Mouse (Mus musculus) heart, adult 2 months (tissue): Measurements from ENCODE around the gene Trim44. TPM values are rescaled to one million over a fixed set of nuclear protein-coding genes. Genes with fewer than 3 reads are reported as not detected.

Experiments
- DNase-seq, 2 experiments: peaks; one replicate each; pipeline ENCODE4 v3.0.0; 2021
- H3K27ac ChIP-seq: fragments of 200-600 bp; 2 replicates; pipeline ENCODE4 v1.8.1; 2022
- H3K27me3 ChIP-seq: fragments of 200-500 bp; 2 replicates; pipeline ENCODE4 v1.6.1; 2012; ENCODE audit warnings: mild to moderate bottlenecking, low read length, inconsistent platforms, mixed read lengths; ENCODE audit not compliant: control insufficient read depth, insufficient read depth
- H3K36me3 ChIP-seq: fragments of 200-500 bp; 2 replicates; pipeline ENCODE4 v1.6.1; 2012; ENCODE audit warnings: low read length, inconsistent platforms; ENCODE audit not compliant: control insufficient read depth, insufficient read depth
- H3K4me1 ChIP-seq: fragments of 200-500 bp; 2 replicates; pipeline ENCODE4 v1.6.1; 2011; ENCODE audit warnings: low read length; ENCODE audit not compliant: control insufficient read depth, insufficient read depth
- H3K4me3 ChIP-seq: fragments of 200-600 bp; 2 replicates; pipeline ENCODE4 v1.8.1; 2022
- H3K79me2 ChIP-seq: fragments of 200-500 bp; replicated peaks from 2 replicates; pipeline ENCODE4 v1.6.1; 2012; ENCODE audit warnings: mild to moderate bottlenecking, inconsistent platforms, low read length, moderate library complexity, mixed read lengths; ENCODE audit not compliant: control insufficient read depth, insufficient read depth
- H3K9ac ChIP-seq: fragments of 200-500 bp; 2 replicates; pipeline ENCODE4 v1.6.1; 2012; ENCODE audit warnings: low read depth, mild to moderate bottlenecking, control low read depth, inconsistent platforms, low read length, mixed read lengths
- CTCF ChIP-seq: fragments of 200-600 bp; IDR thresholded peaks from 2 replicates; pipeline ENCODE4 v1.8.1; 2022; ENCODE audit warnings: antibody characterized with exemption, mild to moderate bottlenecking, moderate library complexity
- EP300 ChIP-seq: fragments of 200-500 bp; IDR thresholded peaks from 2 replicates; pipeline ENCODE4 v1.6.1; 2011; ENCODE audit warnings: low read depth, low read length, control low read depth; ENCODE audit not compliant: insufficient read depth
- POLR2A ChIP-seq: fragments of 200-500 bp; IDR thresholded peaks from 2 replicates; pipeline ENCODE4 v1.6.1; 2011; ENCODE audit warnings: mild to moderate bottlenecking, low read depth, low read length, control low read depth; ENCODE audit not compliant: insufficient read depth
- WGBS: fragments of 180-500 bp; shearing (Covaris S2); methylation state at CpG from one replicate; pipeline ENCODE4 v1.1.7; 2018; 5-methylcytosine and 5-hydroxymethylcytosine counted together
- intact Hi-C: fragments of 180-260 bp; cut with DNase I; formaldehyde crosslinking; loops from one replicate; pipeline ENCODE4 v1.15.1; 2025
- polyA plus RNA-seq: library from polyadenylated mRNA; depleted of rRNA; stranded (reverse); fragments of >200 nt; gene quantifications from 2 replicates; pipeline ENCODE4 v1.2.3, GENCODE M21; 2012
- total RNA-seq, 2 experiments: library from RNA; stranded (reverse); gene quantifications; 2 replicates each; pipeline ENCODE4 v1.2.3; 2021

The Trim44 gene
- total and polyA plus RNA-seq, 3 experiments, result 13.0 to 28.8 (median 27.7) TPM

- DNase-seq, result no peak
- no peak overlapping the region for H3K4me3 ChIP-seq
- peaks cover 4% of the 10 kb centered on the region for H3K4me1 ChIP-seq
- H3K79me2 ChIP-seq, result peaks cover 2% of the 10 kb centered on the region
- TF ChIP-seq POLR2A, result no peak
- TF ChIP-seq EP300, result no peak
- TF ChIP-seq CTCF, result no peak
- 72% methylated on average over 7 of the region's 7 CpGs for WGBS
- no peaks in the 10 kb centered on the region for H3K27me3 ChIP-seq
- no peak overlapping the region for H3K27ac ChIP-seq
- intact Hi-C loops, result no loop called here
- H3K36me3 ChIP-seq, result peaks cover 6% of the 10 kb centered on the region
- H3K9ac ChIP-seq, result no peak overlapping the region
Observed at GRCm38 (mm10) chr2:102365983-102366545, 41.6 kb downstream of the Trim44 start.

- TF ChIP-seq CTCF, result no peak
- TF ChIP-seq EP300, result no peak
- no peak for TF ChIP-seq POLR2A
- no peaks in the 10 kb centered on the region for H3K27me3 ChIP-seq
- intact Hi-C loops, result loop anchor here (5.0 kb wide), 1 partner anchor 38 kb away; no protein-coding TSS in a partner anchor
- peaks cover 6% of the 10 kb centered on the region for H3K36me3 ChIP-seq
- H3K4me1 ChIP-seq, result peaks cover 4% of the 10 kb centered on the region
- no peak overlapping the region for H3K4me3 ChIP-seq
- 76% methylated on average over 4 of the region's 4 CpGs for WGBS
- no peak overlapping the region for H3K9ac ChIP-seq
- peaks cover 2% of the 10 kb centered on the region for H3K79me2 ChIP-seq
- H3K27ac ChIP-seq, result no peak overlapping the region
- no peak for DNase-seq
Observed at GRCm38 (mm10) chr2:102364565-102365200, 42.9 kb downstream of the Trim44 start.

- intact Hi-C loops, result loop anchor here (5.0 kb wide), 1 partner anchor 39 kb away; no protein-coding TSS in a partner anchor
- Histone ChIP-seq H3K27me3 (no peaks in the 10 kb centered on the region), H3K79me2 (peaks cover 2% of the 10 kb centered on the region), H3K4me1 (peaks cover 4% of the 10 kb centered on the region), H3K36me3 (peaks cover 6% of the 10 kb centered on the region), H3K9ac (no peak overlapping the region), H3K4me3 (no peak overlapping the region), H3K27ac (0 out of 2 replicates have a peak overlapping the region, but pooled peaks have one; percentile 1)
- no peak for TF ChIP-seq POLR2A
- TF ChIP-seq EP300, result no peak
- TF ChIP-seq CTCF, result no peak
- WGBS, result 68% methylated on average over 1 of the region's 1 CpGs
- DNase-seq, result no peak
Observed at GRCm38 (mm10) chr2:102362896-102363530, 44.6 kb downstream of the Trim44 start.

GRCm38 (mm10) chr2:102362266-102362665 is 45.4 kb downstream of the Trim44 start:
- Histone ChIP-seq H3K36me3 (peaks cover 8% of the 10 kb centered on the region), H3K9ac (no peak overlapping the region), H3K27me3 (no peaks in the 10 kb centered on the region), H3K4me1 (peaks cover 4% of the 10 kb centered on the region), H3K79me2 (peaks cover 2% of the 10 kb centered on the region), H3K4me3 (no peak overlapping the region), H3K27ac (0 out of 2 replicates have a peak overlapping the region, but pooled peaks have one; percentile 1)
- TF ChIP-seq CTCF (no peak), POLR2A (no peak), EP300 (no peak)
- WGBS, result 53% methylated on average over 2 of the region's 2 CpGs
- intact Hi-C loops, result loop anchor here (5.0 kb wide), 1 partner anchor 40 kb away; no protein-coding TSS in a partner anchor
- no peak for DNase-seq

- intact Hi-C loops, result no loop called here
- WGBS, result 85% methylated on average over 7 of the region's 7 CpGs
- H3K27ac ChIP-seq, result no peak overlapping the region
- H3K4me3 ChIP-seq, result no peak overlapping the region
- TF ChIP-seq POLR2A, result no peak
- no peak for TF ChIP-seq CTCF
- TF ChIP-seq EP300, result no peak
- peaks cover 2% of the 10 kb centered on the region for H3K4me1 ChIP-seq
- H3K36me3 ChIP-seq, result peaks cover 10% of the 10 kb centered on the region
- H3K79me2 ChIP-seq, result peaks cover 4% of the 10 kb centered on the region; the same call in 1 of the 2 replicates
- no peaks in the 10 kb centered on the region for H3K27me3 ChIP-seq
- DNase-seq, result no peak
- H3K9ac ChIP-seq, result no peak overlapping the region
Observed at GRCm38 (mm10) chr2:102356879-102357695, 50.5 kb downstream of the Trim44 start.
